Mouse (Mus musculus) MEL (cell line): ENCODE data around the gene Olfr1406. TPM values are rescaled to one million over a fixed set of nuclear protein-coding genes. Genes with fewer than 3 reads are reported as not detected.

Experiments used
- DNase-seq: peaks from one replicate; pipeline ENCODE4 v3.0.0; 2011; ENCODE audit warnings: low read depth, low spot score
- H3K27ac ChIP-seq: 2 replicates; pipeline ENCODE4 v1.5.1; 2012; ENCODE audit warnings: low read depth, mild to moderate bottlenecking, control low read depth, low read length, moderate library complexity; ENCODE audit not compliant: control insufficient read depth
- H3K27me3 ChIP-seq, 2 experiments: fragments of 150-350 bp in 1 of 2; sonication (generic) in 1 of 2; 2 replicates each; pipeline ENCODE4 v1.6.1; 2012; ENCODE audit warnings: low read length in 2 of 2, mild to moderate bottlenecking in 2 of 2, improper control_type of control experiment in 1 of 2, moderate library complexity in 1 of 2; ENCODE audit not compliant: insufficient read depth in 2 of 2, control insufficient read depth in 1 of 2
- H3K36me3 ChIP-seq, 2 experiments: 2 replicates each; pipeline ENCODE4 v1.6.1; 2012 to 2014; ENCODE audit warnings: low read length in 2 of 2, improper control_type of control experiment in 1 of 2, inconsistent platforms in 1 of 2, mild to moderate bottlenecking in 1 of 2; ENCODE audit not compliant: insufficient read depth in 2 of 2, control insufficient read depth in 1 of 2
- H3K4me1 ChIP-seq, 2 experiments: fragments of 150-350 bp in 1 of 2; sonication (generic) in 1 of 2; 2 replicates each; pipeline ENCODE4 v1.6.1; 2012; ENCODE audit warnings: low read length in 2 of 2, improper control_type of control experiment in 1 of 2, mild to moderate bottlenecking in 1 of 2; ENCODE audit not compliant: insufficient read depth in 2 of 2, control insufficient read depth in 1 of 2
- H3K4me3 ChIP-seq, 2 experiments: fragments of 150-350 bp in 1 of 2; sonication (generic) in 1 of 2; 2 replicates each; pipeline ENCODE4 v1.5.1; 2012; ENCODE audit warnings: low read depth in 2 of 2, low read length in 2 of 2, mild to moderate bottlenecking in 2 of 2, moderate library complexity in 2 of 2, control low read depth in 1 of 2, improper control_type of control experiment in 1 of 2; ENCODE audit not compliant: control insufficient read depth in 1 of 2, insufficient read depth in 1 of 2
- H3K79me2 ChIP-seq: 2 replicates; pipeline ENCODE4 v1.6.1; 2012; ENCODE audit warnings: mild to moderate bottlenecking, low read length, moderate library complexity; ENCODE audit not compliant: control insufficient read depth, poor library complexity, insufficient read depth
- H3K9ac ChIP-seq: 2 replicates; pipeline ENCODE4 v1.6.1; 2012; ENCODE audit warnings: low read depth, mild to moderate bottlenecking, control low read depth, low read length, moderate library complexity; ENCODE audit not compliant: control insufficient read depth, poor library complexity, severe bottlenecking
- H3K9me3 ChIP-seq: fragments of 150-350 bp; sonication (generic); replicated peaks from 2 replicates; pipeline ENCODE4 v1.6.1; 2012; ENCODE audit warnings: mild to moderate bottlenecking, low read length, improper control_type of control experiment, moderate library complexity; ENCODE audit not compliant: insufficient read depth
- CTCF ChIP-seq, 3 experiments: IDR thresholded peaks in 2 of 3; conservative IDR thresholded peaks in 1 of 3; 2 replicates each; pipeline ENCODE4 v1.5.1; 2011 to 2012; ENCODE audit warnings: low read length in 3 of 3, low read depth in 2 of 3, mild to moderate bottlenecking in 2 of 3, improper control_type of control experiment in 1 of 3, inconsistent platforms in 1 of 3, mixed read lengths in 1 of 3, moderate library complexity in 1 of 3; ENCODE audit not compliant: control insufficient read depth in 1 of 3, insufficient read depth in 1 of 3, poor library complexity in 1 of 3, severe bottlenecking in 1 of 3
- ELF1 ChIP-seq: IDR thresholded peaks from 2 replicates; pipeline ENCODE4 v1.6.1; 2014; ENCODE audit warnings: low read depth, mild to moderate bottlenecking, inconsistent platforms, low read length, improper control_type of control experiment, moderate library complexity
- EP300 ChIP-seq, 2 experiments: IDR thresholded peaks; 2 replicates each; pipeline ENCODE4 v1.6.1; 2011; ENCODE audit warnings: improper control_type of control experiment in 2 of 2, low read length in 2 of 2, low read depth in 1 of 2, mild to moderate bottlenecking in 1 of 2
- GABPA ChIP-seq: IDR thresholded peaks from 2 replicates; pipeline ENCODE4 v1.6.1; 2012; ENCODE audit warnings: low read depth, mild to moderate bottlenecking, inconsistent platforms, low read length, improper control_type of control experiment, moderate library complexity
- HCFC1 ChIP-seq: IDR thresholded peaks from 2 replicates; pipeline ENCODE4 v1.6.1; 2012; ENCODE audit warnings: low read depth, mild to moderate bottlenecking, inconsistent platforms, low read length, improper control_type of control experiment, moderate library complexity
- JUND ChIP-seq: IDR thresholded peaks from 2 replicates; pipeline ENCODE4 v1.6.1; 2011; ENCODE audit warnings: low read depth, mild to moderate bottlenecking, improper control_type of control experiment, low read length
- KAT2A ChIP-seq: conservative IDR thresholded peaks from 2 replicates; pipeline ENCODE4 v1.6.1; 2012; ENCODE audit warnings: low read depth, low read length, improper control_type of control experiment, inconsistent platforms
- MAFK ChIP-seq: IDR thresholded peaks from 2 replicates; pipeline ENCODE4 v1.6.1; 2011; ENCODE audit warnings: low read depth, mild to moderate bottlenecking, low read length, improper control_type of control experiment, borderline replicate concordance
- MAZ ChIP-seq: IDR thresholded peaks from 2 replicates; pipeline ENCODE4 v1.6.1; 2012; ENCODE audit warnings: low read depth, mild to moderate bottlenecking, inconsistent platforms, low read length, improper control_type of control experiment
- MEF2A ChIP-seq: IDR thresholded peaks from 2 replicates; pipeline ENCODE4 v1.6.1; 2014; ENCODE audit warnings: low read depth, mild to moderate bottlenecking, inconsistent platforms, low read length, improper control_type of control experiment; ENCODE audit not compliant: poor library complexity, insufficient replicate concordance, severe bottlenecking; ENCODE audit errors: extremely low read depth
- MYC ChIP-seq: IDR thresholded peaks from 2 replicates; pipeline ENCODE4 v1.6.1; 2011; ENCODE audit warnings: low read depth, mild to moderate bottlenecking, low read length, improper control_type of control experiment, moderate library complexity
- NELFE ChIP-seq: IDR thresholded peaks from 2 replicates; pipeline ENCODE4 v1.6.1; 2011; ENCODE audit warnings: low read depth, low read length, improper control_type of control experiment
- POLR2A ChIP-seq, 2 experiments: IDR thresholded peaks; 2 replicates each; pipeline ENCODE4 v1.6.1; 2011 to 2012; ENCODE audit warnings: low read length in 2 of 2, mild to moderate bottlenecking in 2 of 2, control low read depth in 1 of 2, improper control_type of control experiment in 1 of 2, low read depth in 1 of 2, moderate library complexity in 1 of 2; ENCODE audit not compliant: control insufficient read depth in 1 of 2, insufficient read depth in 1 of 2, poor library complexity in 1 of 2
- POLR2AphosphoS2 ChIP-seq: IDR thresholded peaks from 2 replicates; pipeline ENCODE4 v1.6.1; 2011; ENCODE audit warnings: low read length, improper control_type of control experiment
- SIN3A ChIP-seq: IDR thresholded peaks from 2 replicates; pipeline ENCODE4 v1.6.1; 2012; ENCODE audit warnings: low read length, improper control_type of control experiment, inconsistent platforms
- TAL1 ChIP-seq: IDR thresholded peaks from 2 replicates; pipeline ENCODE4 v1.6.1; 2012; ENCODE audit warnings: mild to moderate bottlenecking, inconsistent platforms, low read length, moderate library complexity, mixed read lengths
- TBP ChIP-seq: IDR thresholded peaks from 2 replicates; pipeline ENCODE4 v1.8.0; 2011; ENCODE audit warnings: low read depth, low read length, improper control_type of control experiment
- TCF12 ChIP-seq: IDR thresholded peaks from 2 replicates; pipeline ENCODE4 v1.6.1; 2014; ENCODE audit warnings: low read depth, mild to moderate bottlenecking, inconsistent platforms, low read length, improper control_type of control experiment, moderate library complexity
- USF1 ChIP-seq: IDR thresholded peaks from 2 replicates; pipeline ENCODE4 v1.6.1; 2014; ENCODE audit warnings: low read depth, mild to moderate bottlenecking, inconsistent platforms, low read length, improper control_type of control experiment, moderate library complexity
- USF2 ChIP-seq, 2 experiments: IDR thresholded peaks; 2 replicates each; pipeline ENCODE4 v1.6.1; 2011 to 2012; ENCODE audit warnings: improper control_type of control experiment in 2 of 2, low read length in 2 of 2, borderline replicate concordance in 1 of 2, inconsistent platforms in 1 of 2, low read depth in 1 of 2, mild to moderate bottlenecking in 1 of 2; ENCODE audit not compliant: insufficient read depth in 1 of 2
- ZC3H11A ChIP-seq: IDR thresholded peaks from 2 replicates; pipeline ENCODE4 v1.6.1; 2012; ENCODE audit warnings: low read depth, mild to moderate bottlenecking, inconsistent platforms, low read length, improper control_type of control experiment
- ZKSCAN1 ChIP-seq: IDR thresholded peaks from 2 replicates; pipeline ENCODE4 v1.6.1; 2012; ENCODE audit warnings: low read depth, mild to moderate bottlenecking, inconsistent platforms, low read length, improper control_type of control experiment, moderate library complexity
- ZMIZ1 ChIP-seq: IDR thresholded peaks from 2 replicates; pipeline ENCODE4 v1.6.1; 2012; ENCODE audit warnings: low read depth, mild to moderate bottlenecking, inconsistent platforms, low read length, improper control_type of control experiment, moderate library complexity
- ZNF384 ChIP-seq: IDR thresholded peaks from 2 replicates; pipeline ENCODE4 v1.6.1; 2012; ENCODE audit warnings: low read depth, mild to moderate bottlenecking, inconsistent platforms, low read length, improper control_type of control experiment
- polyA plus RNA-seq, 2 experiments: library from polyadenylated mRNA; stranded (reverse) in 1 of 2; unstranded in 1 of 2; fragments of >175 nt in 1 of 2; fragments of >200 nt in 1 of 2; gene quantifications; 2 replicates each; pipeline versions ENCODE4 v1.2.1 to v1.2.4; 2012; ENCODE audit warnings: low replicate concordance in 2 of 2, low read depth in 1 of 2; ENCODE audit not compliant: insufficient read length in 2 of 2, insufficient read depth in 1 of 2, missing spikeins in 1 of 2
- total RNA-seq: library from RNA; depleted of rRNA; stranded (reverse); fragments of 300-350 nt; gene quantifications from 2 replicates; pipeline ENCODE4 v1.2.3, GENCODE M21; 2012

Olfr1406 gene
- total and polyA plus RNA-seq, 3 experiments: not detected

DNA sequence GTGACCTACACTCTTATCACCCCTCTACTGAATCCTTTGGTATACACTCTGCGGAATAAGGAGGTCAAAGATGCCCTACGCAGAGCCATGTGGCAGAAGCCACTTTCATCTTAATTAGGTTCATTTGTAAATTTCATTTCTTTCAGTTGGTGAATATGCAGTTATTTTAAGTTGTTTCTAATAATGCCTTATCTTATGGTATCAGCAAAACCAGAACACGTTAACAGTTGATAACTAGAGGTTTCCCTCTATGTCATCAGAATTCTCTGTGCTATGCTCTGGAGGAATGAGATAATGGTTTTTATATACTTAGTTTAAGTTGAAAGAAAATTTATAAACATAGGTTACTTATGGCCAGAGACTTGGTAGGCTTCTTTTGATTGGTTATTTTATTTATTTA, 26.0 kb upstream of the Olfr1406 start (continued):
- TF ChIP-seq USF2 (IDR thresholded peaks at IDR 0.05; ENCODE audit: borderline replicate concordance in 1 of 2, insufficient read depth in 1 of 2, low read depth in 1 of 2, low read length in 2 of 2): no peak

DNA sequence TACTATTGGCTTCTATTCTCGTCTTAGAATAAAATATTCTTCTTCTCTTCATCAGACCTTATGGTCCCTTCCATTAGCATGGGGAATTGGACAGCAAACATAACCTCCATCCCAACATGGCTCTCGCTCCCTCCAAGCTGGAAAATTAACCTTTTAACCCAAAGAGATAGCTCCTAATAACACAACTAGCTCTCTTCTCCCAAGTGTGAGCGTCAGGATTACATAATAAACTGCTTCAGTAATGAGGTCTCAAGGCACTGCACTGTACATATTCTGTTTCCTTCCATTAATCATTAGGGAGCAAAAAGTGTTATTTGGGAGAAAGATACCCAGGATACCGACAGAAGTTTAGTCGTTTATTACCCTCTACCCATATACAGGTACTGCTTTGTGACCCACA, 21.7 kb upstream of the Olfr1406 start, which contains the start of gene Olfr1404:
Olfr1404 (plus strand) TSS at position 301 of the 400 bp plus-strand sequence.
- no peak for DNase-seq
- TF ChIP-seq NELFE (no peak), USF1 (no peak), TCF12 (no peak), SIN3A (no peak), MEF2A (no peak), POLR2A (IDR thresholded peaks at IDR 0.05; ENCODE audit: control insufficient read depth in 1 of 2, insufficient read depth in 1 of 2, low read depth in 1 of 2, low read length in 2 of 2, poor library complexity in 1 of 2) (no peak), POLR2AphosphoS2 (no peak), HCFC1 (no peak), JUND (no peak), MAFK (no peak), ZNF384 (no peak), ELF1 (no peak), MYC (no peak), TBP (no peak), GABPA (no peak), EP300 (IDR thresholded peaks at IDR 0.05; ENCODE audit: low read depth in 1 of 2, low read length in 2 of 2) (no peak), TAL1 (no peak)
- TF ChIP-seq, all 39 proteins: peak for 0
- Histone ChIP-seq H3K27me3 (no peaks in the 10 kb centered on the region), H3K4me3 (no peak within 1 kb of the TSS), H3K79me2 (no peaks in the 10 kb centered on the region), H3K9ac (no peak within 1 kb of the TSS), H3K9me3 (no peaks in the 10 kb centered on the region), H3K27ac (no peak within 1 kb of the TSS), H3K4me1 (peaks cover 17 to 29% of the 10 kb centered on the region in 2 experiments), H3K36me3 (peaks cover 0 to 30% of the 10 kb centered on the region in 2 experiments; a peak in 2 of 4 replicates)

DNA sequence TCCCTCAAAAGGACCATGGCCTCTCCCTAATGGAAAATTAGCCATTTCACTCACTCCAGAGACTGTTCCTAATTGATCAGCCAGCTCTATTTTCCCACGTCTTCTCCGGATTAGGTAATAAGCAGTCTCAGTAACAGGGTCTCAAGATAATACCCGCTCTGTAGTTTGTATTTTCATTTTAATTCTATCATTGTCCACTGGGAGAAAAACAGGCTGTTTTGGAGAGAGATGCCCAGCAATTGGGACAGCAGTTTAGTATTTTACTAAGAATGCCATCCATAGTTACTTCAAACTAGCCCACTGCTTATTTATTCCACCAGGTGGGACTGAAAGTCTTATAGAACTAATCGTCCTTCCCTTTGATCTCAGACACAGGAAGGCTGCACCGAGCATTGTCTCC, 7.1 kb upstream of the Olfr1406 start, which contains the start of gene Olfr218:
Olfr218 (plus strand) TSS at position 301 of the 400 bp plus-strand sequence.
- Histone ChIP-seq H3K27ac (no peak within 1 kb of the TSS), H3K4me1 (peaks cover 0 to 5% of the 10 kb centered on the region in 2 experiments; a peak in 3 of 4 replicates), H3K9me3 (no peaks in the 10 kb centered on the region), H3K9ac (no peak within 1 kb of the TSS), H3K36me3 (peaks cover 0 to 4% of the 10 kb centered on the region in 2 experiments; a peak in 2 of 4 replicates), H3K4me3 (no peak within 1 kb of the TSS), H3K79me2 (no peaks in the 10 kb centered on the region), H3K27me3 (no peaks in the 10 kb centered on the region)
- DNase-seq: no peak
- TF ChIP-seq KAT2A: no peak
- no peak for TF ChIP-seq ZMIZ1
- no peak for TF ChIP-seq CTCF (IDR thresholded peaks at IDR 0.05 in 2 of 3, conservative IDR thresholded peaks at IDR 0.05 in 1 of 3; ENCODE audit: control insufficient read depth in 1 of 3, insufficient read depth in 1 of 3, low read depth in 2 of 3, low read length in 3 of 3, poor library complexity in 1 of 3, severe bottlenecking in 1 of 3)
- TF ChIP-seq MAZ: no peak
- no peak for TF ChIP-seq MYC
- TF ChIP-seq ZKSCAN1: no peak
- no peak for TF ChIP-seq ZC3H11A
- TF ChIP-seq POLR2A (IDR thresholded peaks at IDR 0.05; ENCODE audit: control insufficient read depth in 1 of 2, insufficient read depth in 1 of 2, low read depth in 1 of 2, low read length in 2 of 2, poor library complexity in 1 of 2): no peak
- TF ChIP-seq NELFE: no peak
- TF ChIP-seq JUND: no peak
- no peak for TF ChIP-seq USF1
- no peak for TF ChIP-seq MAFK
